Mouse (Mus musculus): ENCODE results near the gene Atg7. TPM values are rescaled to one million over a fixed set of nuclear protein-coding genes. Genes with fewer than 3 reads are reported as not detected.
A peak's percentile ranks its signal among the peaks of the same experiment; 100 is the strongest.

The Atg7 gene
- polyA plus RNA-seq, 1 experiment from 2014 or later: 25.0 TPM

DNA sequence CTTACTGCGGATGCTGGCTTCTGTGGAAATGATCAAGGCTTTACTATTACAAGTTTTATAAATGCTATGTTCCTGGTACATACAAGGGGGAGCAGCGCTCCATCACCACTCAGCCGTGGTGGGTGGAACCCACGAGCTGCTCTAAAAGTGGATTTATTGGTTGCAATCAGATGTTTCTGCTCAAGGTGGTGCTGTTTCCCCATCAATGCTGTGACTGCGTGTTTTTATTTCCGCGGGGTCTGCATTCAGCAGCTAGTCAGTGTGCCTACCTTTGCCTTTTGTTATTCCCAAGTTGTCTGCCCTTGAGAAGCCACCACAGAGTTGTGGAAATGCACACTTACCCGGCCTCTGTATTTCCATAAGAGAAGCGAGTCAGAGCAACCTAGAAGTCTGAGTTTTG lies 81.0 kb downstream of the Atg7 start:
- Histone ChIP-seq H3K4me3 (no peak overlapping the region), H3K36me3 (no peaks in the 10 kb centered on the region), H3K4me1 (replicated peaks) (peaks cover 32% of the 10 kb centered on the region), H3K9me3 (no peaks in the 10 kb centered on the region), H3K27ac (no peak overlapping the region), H3K27me3 (ENCODE audit: insufficient read depth, poor library complexity, severe bottlenecking) (no peaks in the 10 kb centered on the region)
- peak; percentile 55 for DNase-seq (ENCODE audit: low spot score)
- WGBS: 31% methylated on average over 9 of the region's 9 CpGs

DNA sequence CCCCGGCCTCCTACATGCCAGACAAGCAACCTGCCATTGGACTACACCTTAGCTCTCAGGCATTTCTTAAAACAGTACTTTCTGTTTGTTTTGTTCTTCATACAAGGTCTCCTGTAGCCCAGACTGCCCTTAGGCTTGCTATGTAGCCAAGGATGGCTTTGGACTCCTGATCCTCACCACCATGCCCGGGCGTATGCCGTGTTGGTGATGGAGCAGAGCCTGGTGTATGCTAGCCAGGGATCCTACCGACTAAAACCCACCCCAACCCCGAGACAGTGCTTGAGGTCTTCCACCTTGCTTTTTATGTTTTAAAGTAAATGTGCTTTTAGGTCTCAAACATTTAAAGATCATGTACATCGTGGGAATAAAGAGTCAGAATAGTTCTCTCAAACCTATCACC lies 81.5 kb downstream of the Atg7 start:
- 84% methylated on average over 7 of the region's 7 CpGs for WGBS
- H3K27me3 ChIP-seq (ENCODE audit: insufficient read depth, poor library complexity, severe bottlenecking): no peaks in the 10 kb centered on the region
- peaks cover 29% of the 10 kb centered on the region for H3K4me1 ChIP-seq (replicated peaks)
- H3K4me3 ChIP-seq: no peak overlapping the region
- 0 out of 2 replicates have a peak overlapping the region, but pooled peaks have one; percentile 72 for H3K27ac ChIP-seq
- no peaks in the 10 kb centered on the region for H3K36me3 ChIP-seq
- no peaks in the 10 kb centered on the region for H3K9me3 ChIP-seq
- no peak for DNase-seq (ENCODE audit: low spot score)

DNA sequence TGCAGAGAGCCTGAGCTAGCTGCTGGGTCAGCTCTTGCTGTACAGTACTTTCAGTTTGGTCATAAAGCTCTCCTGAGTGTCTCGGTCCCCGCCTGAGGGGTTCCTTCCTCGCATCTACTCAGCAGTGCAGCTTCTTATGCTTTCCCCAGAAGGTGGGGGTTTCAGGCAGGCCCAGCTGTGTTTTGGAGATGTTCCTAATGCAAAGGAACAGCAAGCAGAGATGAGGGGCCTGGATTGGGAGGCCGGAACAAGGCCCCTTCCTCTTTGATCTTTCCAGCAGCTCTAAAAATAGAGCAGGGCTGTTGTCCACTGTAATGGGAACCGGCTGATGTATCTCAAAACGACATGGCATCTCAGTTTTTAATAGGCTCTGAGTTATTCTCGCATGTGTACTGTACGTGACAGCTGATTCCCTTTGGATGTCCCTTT lies 82.3 kb downstream of the Atg7 start:
- H3K27ac ChIP-seq: peak overlapping the region; percentile 72
- peak; percentile 16 for DNase-seq (ENCODE audit: low spot score)
- WGBS: 61% methylated on average over 8 of the region's 8 CpGs

DNA sequence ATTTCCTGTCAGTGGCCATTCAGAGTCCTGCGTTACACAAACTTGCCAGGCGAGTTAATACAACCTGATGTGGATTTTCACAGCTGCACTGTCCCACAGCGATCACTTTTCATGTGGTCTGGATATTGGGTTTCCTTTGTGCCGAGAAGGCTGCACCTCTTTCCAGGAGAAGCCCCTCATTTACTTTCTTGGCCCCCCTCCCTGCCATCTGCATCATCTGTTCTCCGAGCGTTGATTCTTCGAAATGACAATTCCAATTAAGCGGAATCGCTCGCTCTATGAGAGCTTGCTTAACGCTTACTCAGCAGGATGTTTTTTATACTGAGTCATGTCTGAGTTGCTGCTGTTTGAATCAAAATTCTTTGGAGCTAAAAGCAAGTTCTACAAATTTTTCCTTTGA lies 83.8 kb downstream of the Atg7 start:
- no peak overlapping the region for H3K4me3 ChIP-seq

More for the DNA sequence above, 82.3 kb downstream of the Atg7 start:
- no peak overlapping the region for H3K4me3 ChIP-seq
- H3K36me3 ChIP-seq: no peaks in the 10 kb centered on the region
- no peaks in the 10 kb centered on the region for H3K27me3 ChIP-seq (ENCODE audit: insufficient read depth, poor library complexity, severe bottlenecking)
- peaks cover 29% of the 10 kb centered on the region for H3K4me1 ChIP-seq (replicated peaks)
- H3K9me3 ChIP-seq: no peaks in the 10 kb centered on the region

DNA sequence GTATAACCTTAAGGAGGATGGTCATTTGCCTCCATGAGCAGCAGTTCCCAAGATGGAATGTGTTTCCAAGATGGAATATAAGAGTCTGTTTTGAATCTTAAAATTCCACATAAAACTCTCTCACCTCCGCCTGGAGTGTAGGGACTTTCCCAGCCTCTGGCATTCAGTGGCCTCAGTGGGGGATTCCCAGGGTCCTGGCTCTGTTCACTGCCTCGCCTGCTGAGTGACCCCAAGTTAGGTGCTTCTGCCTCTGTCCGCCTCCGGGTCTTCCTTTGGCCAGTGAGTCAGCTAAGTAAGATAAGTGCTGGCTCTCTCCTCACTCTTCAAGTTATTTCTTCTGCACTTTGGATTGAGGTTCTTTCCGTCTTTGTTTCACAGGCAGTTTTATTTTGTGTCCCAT lies 90.3 kb downstream of the Atg7 start:
- Histone ChIP-seq H3K27me3 (ENCODE audit: insufficient read depth, poor library complexity, severe bottlenecking) (peaks cover 9% of the 10 kb centered on the region), H3K36me3 (no peaks in the 10 kb centered on the region), H3K9me3 (no peaks in the 10 kb centered on the region), H3K4me3 (no peak overlapping the region), H3K27ac (no peak overlapping the region), H3K4me1 (replicated peaks) (peaks cover 4% of the 10 kb centered on the region)
- DNase-seq (ENCODE audit: low spot score): no peak
- WGBS: 70% methylated on average over 5 of the region's 5 CpGs

More for the DNA sequence above, 83.8 kb downstream of the Atg7 start:
- DNase-seq (ENCODE audit: low spot score): peak; percentile 26
- no peaks in the 10 kb centered on the region for H3K9me3 ChIP-seq
- WGBS: 63% methylated on average over 11 of the region's 11 CpGs
- H3K27ac ChIP-seq: 0 out of 2 replicates have a peak overlapping the region, but pooled peaks have one; percentile 35
- H3K27me3 ChIP-seq (ENCODE audit: insufficient read depth, poor library complexity, severe bottlenecking): no peaks in the 10 kb centered on the region
- peaks cover 29% of the 10 kb centered on the region for H3K4me1 ChIP-seq (replicated peaks)
- H3K36me3 ChIP-seq: no peaks in the 10 kb centered on the region

DNA sequence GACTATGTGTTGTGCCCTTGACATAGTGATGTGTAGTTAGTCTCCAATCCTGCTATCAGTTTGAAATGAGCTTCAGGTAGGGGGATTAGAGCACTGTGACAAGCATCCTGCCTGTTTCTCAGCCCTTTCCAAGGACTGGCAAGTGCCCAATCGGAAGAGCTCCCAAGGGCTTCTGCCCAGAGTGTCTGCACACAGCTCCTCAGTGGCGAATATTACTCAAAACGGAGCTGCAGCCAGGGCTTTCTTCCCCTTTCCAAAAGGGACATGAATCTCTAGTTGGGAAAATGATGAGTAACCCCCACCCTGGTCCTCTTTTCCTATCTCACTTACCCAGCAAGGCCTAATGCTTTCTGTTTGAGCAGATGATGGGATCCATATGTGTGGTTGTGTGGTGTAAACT lies 90.8 kb downstream of the Atg7 start:
- no peaks in the 10 kb centered on the region for H3K36me3 ChIP-seq
- no peaks in the 10 kb centered on the region for H3K9me3 ChIP-seq
- H3K4me1 ChIP-seq (replicated peaks): peaks cover 10% of the 10 kb centered on the region
- WGBS: 89% methylated on average over 3 of the region's 3 CpGs
- no peak overlapping the region for H3K27ac ChIP-seq
- H3K27me3 ChIP-seq (ENCODE audit: insufficient read depth, poor library complexity, severe bottlenecking): peaks cover 10% of the 10 kb centered on the region
- DNase-seq (ENCODE audit: low spot score): no peak
- H3K4me3 ChIP-seq: no peak overlapping the region

DNA sequence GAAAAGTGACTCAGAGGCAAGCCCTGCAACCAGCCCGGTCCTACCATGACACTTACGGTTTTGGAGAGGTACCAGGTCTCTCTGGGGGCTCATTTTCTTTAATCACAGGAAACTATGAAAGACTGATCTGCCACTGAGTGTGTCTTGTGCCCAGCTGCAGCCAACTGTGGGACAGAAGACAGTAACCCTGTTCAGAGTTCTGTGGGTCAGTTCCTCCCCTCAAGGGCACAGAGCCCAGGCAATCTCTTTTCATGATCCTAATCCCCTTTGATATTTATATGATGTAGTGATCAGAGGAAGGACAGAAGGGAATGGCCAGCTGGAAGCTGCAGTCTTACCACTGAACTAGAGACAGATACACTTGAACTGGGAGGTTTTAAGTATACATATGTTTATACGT lies 92.2 kb downstream of the Atg7 start:
- DNase-seq (ENCODE audit: low spot score): no peak
- H3K36me3 ChIP-seq: peaks cover 3% of the 10 kb centered on the region; the same call in 1 of the 2 replicates
- H3K27me3 ChIP-seq (ENCODE audit: insufficient read depth, poor library complexity, severe bottlenecking): peaks cover 16% of the 10 kb centered on the region
- 83% methylated on average over 3 of the region's 3 CpGs for WGBS
- no peaks in the 10 kb centered on the region for H3K9me3 ChIP-seq
- no peak overlapping the region for H3K27ac ChIP-seq
- H3K4me3 ChIP-seq: no peak overlapping the region
- peaks cover 11% of the 10 kb centered on the region for H3K4me1 ChIP-seq (replicated peaks)

DNA sequence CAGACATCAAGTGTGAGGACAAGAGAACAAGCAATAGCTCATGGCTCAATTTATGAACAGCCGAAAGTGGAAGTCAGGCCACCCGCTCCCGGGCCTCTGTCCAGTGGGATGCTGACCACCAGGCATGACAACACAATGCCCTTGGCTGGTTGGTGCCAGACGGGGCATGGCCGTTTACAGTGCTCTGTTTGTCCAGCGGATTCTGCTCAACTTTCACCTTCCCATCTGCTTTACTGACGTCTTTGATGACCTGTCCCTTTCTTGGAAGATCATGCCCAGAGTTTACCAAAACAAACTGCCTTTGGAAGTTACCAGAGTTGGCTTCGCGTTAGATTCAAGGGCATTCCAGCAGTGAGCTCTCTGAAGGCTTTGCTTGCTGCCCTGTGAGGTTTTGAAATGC lies 93.5 kb downstream of the Atg7 start:
- Histone ChIP-seq H3K27me3 (ENCODE audit: insufficient read depth, poor library complexity, severe bottlenecking) (peaks cover 16% of the 10 kb centered on the region), H3K4me1 (replicated peaks) (peaks cover 11% of the 10 kb centered on the region), H3K4me3 (no peak overlapping the region), H3K27ac (no peak overlapping the region), H3K36me3 (peaks cover 14% of the 10 kb centered on the region; the same call in 1 of the 2 replicates), H3K9me3 (no peaks in the 10 kb centered on the region; the same call in 1 of the 2 replicates)
- 91% methylated on average over 9 of the region's 9 CpGs for WGBS
- DNase-seq (ENCODE audit: low spot score): no peak

DNA sequence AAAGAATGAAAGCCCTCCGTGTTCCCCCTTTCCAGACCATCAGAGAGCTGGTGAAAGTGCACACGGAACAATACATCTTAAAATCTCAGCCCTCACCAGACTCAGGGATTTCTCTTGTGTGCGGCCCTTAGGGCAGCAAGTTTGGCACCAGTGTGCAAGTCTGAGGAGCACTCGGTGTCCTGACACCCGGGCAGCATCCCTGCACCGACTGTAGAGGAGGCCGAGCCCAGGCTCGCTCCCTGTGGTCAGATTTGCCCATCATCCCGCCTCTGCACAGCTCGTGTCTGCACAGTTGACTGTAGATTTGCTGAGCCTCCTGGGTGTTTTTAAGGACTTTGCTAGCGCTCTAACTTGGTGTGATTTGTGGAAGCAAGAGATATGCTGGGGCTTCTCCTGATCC lies 94.3 kb downstream of the Atg7 start:
- no peak for DNase-seq (ENCODE audit: low spot score)
- Histone ChIP-seq H3K27me3 (ENCODE audit: insufficient read depth, poor library complexity, severe bottlenecking) (peaks cover 16% of the 10 kb centered on the region), H3K4me3 (no peak overlapping the region), H3K36me3 (peaks cover 17% of the 10 kb centered on the region; the same call in 1 of the 2 replicates), H3K27ac (no peak overlapping the region), H3K9me3 (no peaks in the 10 kb centered on the region; the same call in 1 of the 2 replicates), H3K4me1 (replicated peaks) (peaks cover 11% of the 10 kb centered on the region)
- WGBS: 88% methylated on average over 11 of the region's 11 CpGs

DNA sequence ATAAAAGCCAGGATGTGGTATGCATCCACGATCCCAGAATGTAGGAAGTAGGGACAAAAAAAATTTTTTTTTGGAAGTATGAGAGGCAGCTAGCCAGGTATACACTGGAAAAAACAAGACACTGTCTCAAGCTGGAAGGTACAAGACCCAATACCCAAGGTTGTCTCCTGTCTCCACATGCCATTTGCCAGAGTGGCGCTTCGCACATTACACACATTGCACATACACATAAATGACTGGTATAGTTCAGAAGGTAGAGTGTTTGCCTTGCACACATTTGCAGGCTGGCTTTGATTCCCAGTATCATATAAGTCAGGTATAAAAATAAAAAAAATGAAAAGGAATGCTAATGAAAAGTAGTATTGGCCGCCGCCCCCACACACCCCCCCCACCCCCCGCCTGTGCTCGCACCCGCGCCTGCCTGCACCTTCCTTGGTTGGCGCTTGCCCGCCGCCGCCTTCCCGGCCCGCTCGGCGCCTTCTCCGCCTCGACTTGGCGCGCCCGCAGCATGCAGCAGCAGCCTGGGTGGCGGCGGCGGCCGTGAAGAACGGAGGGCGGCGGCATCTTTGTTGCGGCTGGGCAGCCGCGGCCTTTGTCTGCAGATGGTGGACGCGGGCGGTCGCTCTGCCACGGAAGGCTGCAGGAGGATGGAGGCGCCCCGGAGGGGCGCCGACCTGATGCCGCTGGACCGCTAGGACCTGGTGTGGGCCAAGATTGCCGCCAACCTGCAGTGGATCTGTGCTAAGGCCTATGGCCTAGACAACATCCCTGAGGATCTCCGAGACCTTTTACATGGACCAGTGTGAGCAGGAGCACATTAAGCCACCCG lies 95.2 kb downstream of the Atg7 start:
- Histone ChIP-seq H3K4me3 (peak overlapping the region; percentile 54), H3K27me3 (ENCODE audit: insufficient read depth, poor library complexity, severe bottlenecking) (peaks cover 16% of the 10 kb centered on the region), H3K9me3 (no peaks in the 10 kb centered on the region; the same call in 1 of the 2 replicates), H3K36me3 (peaks cover 18% of the 10 kb centered on the region; the same call in 1 of the 2 replicates), H3K4me1 (replicated peaks) (peaks cover 11% of the 10 kb centered on the region), H3K27ac (peak overlapping the region; percentile 89)
- peak; percentile 62 for DNase-seq (ENCODE audit: low spot score)
- whole genome bisulfite sequencing: 11% methylated on average over 46 of the region's 46 CpGs

DNA sequence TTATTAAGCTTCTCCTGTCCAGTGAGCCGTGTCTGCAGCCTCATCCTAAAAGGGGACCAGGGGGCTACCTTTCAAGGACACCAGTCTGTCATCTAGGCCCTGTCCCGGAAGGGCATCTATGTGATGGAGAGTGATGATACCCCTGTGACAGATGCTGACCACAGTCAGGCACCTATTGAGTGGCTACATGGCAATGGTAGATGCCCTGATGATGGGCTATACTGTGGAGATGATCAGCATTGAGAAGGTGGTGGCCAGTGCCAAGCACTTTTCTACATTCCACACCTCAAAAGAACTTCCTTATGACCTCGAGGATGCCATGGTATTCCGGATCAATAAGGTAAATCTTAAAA lies 95.8 kb downstream of the Atg7 start:
- Histone ChIP-seq H3K36me3 (peaks cover 18% of the 10 kb centered on the region; the same call in 1 of the 2 replicates), H3K27me3 (ENCODE audit: insufficient read depth, poor library complexity, severe bottlenecking) (peaks cover 16% of the 10 kb centered on the region), H3K27ac (peak overlapping the region; percentile 89), H3K4me3 (peak overlapping the region; percentile 54), H3K4me1 (replicated peaks) (peaks cover 11% of the 10 kb centered on the region), H3K9me3 (no peaks in the 10 kb centered on the region; the same call in 1 of the 2 replicates)
- DNase-seq (ENCODE audit: low spot score): no peak
- 86% methylated on average over 4 of the region's 4 CpGs for WGBS

DNA sequence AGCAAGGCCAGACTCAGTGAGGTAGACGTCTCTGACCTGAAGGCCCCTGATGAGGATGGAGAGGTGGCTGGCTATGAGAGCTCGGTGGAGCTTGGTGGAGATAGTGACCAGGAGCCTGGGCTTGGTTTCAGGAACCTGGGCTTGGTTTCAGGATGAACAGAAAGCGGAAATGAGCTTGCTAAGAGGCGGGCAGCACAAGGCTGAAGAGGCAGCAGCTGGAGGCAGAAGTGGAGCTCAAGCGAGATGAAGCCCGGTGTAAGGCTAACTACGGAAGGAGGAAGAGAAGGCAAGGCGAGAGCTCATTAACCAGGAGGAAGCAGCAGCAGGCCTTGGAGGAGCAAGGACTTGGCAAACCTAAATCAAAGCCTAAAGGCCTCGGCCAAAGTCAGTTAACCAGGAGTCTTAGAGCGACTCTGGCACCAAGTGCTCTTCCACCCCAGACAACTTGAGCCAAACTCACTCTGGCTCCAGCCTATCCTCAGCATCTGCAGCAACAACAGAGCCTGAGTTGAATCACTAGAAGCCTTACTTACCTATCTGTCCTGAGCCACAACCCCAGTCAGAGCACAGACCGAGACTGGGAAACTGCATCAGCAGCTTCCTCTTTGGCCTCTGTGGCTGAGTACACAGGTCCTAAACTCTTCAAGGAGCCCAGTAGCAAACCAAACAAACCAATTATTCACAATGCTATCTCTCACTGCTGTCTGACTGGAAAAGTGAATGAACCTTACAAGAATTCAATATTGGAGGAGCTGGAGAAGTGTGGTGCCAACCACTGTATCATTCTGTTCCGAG lies 99.5 kb downstream of the Atg7 start:
- Histone ChIP-seq H3K4me3 (no peak overlapping the region), H3K27me3 (ENCODE audit: insufficient read depth, poor library complexity, severe bottlenecking) (peaks cover 10% of the 10 kb centered on the region), H3K27ac (no peak overlapping the region), H3K36me3 (peaks cover 18% of the 10 kb centered on the region; the same call in 1 of the 2 replicates), H3K9me3 (no peaks in the 10 kb centered on the region; the same call in 1 of the 2 replicates), H3K4me1 (replicated peaks) (peaks cover 11% of the 10 kb centered on the region)
- no peak for DNase-seq (ENCODE audit: low spot score)
- WGBS: 88% methylated on average over 12 of the region's 12 CpGs

Measured in hindbrain, embryonic 10.5 days (tissue).